Mouse (Mus musculus): ENCODE measurements around the gene C77080. TPM values are rescaled to one million over a fixed set of nuclear protein-coding genes. Genes with fewer than 3 reads are reported as not detected.

C77080 gene
- polyA plus RNA-seq, 1 experiment: 2.9 TPM

GRCm38 (mm10) chr4:129271991-129272755 lies 11.0 kb upstream of the C77080 start:
- TF ChIP-seq CTCF (IDR thresholded peaks at IDR 0.05; ENCODE audit: extremely low read depth, insufficient read depth, insufficient read length, insufficient replicate concordance): no peak
- TF ChIP-seq POLR2A (IDR thresholded peaks at IDR 0.05; ENCODE audit: low read depth, low read length): no peak
- Histone ChIP-seq H3K4me1 (ENCODE audit: control insufficient read depth, insufficient read depth, insufficient read length) (no peaks in the 10 kb centered on the region), H3K36me3 (ENCODE audit: control insufficient read depth, insufficient read depth, low read length) (no peaks in the 10 kb centered on the region), H3K4me3 (ENCODE audit: extremely low read depth, insufficient read depth, insufficient read length) (no peak overlapping the region), H3K27me3 (ENCODE audit: control insufficient read depth, insufficient read depth, low read length) (no peaks in the 10 kb centered on the region), H3K27ac (ENCODE audit: insufficient read depth, low read length) (no peak overlapping the region)
- no peak for DNase-seq (ENCODE audit: low read depth in 1 of 2, low spot score in 2 of 2)
- whole genome bisulfite sequencing: 26% methylated on average over 15 of the region's 15 CpGs

- 32% methylated on average over 1 of the region's 1 CpGs for WGBS
- no peak overlapping the region for H3K27ac ChIP-seq (ENCODE audit: insufficient read depth, low read length)
- no peak for DNase-seq (ENCODE audit: low read depth in 1 of 2, low spot score in 2 of 2)
- no peak overlapping the region for H3K4me3 ChIP-seq (ENCODE audit: extremely low read depth, insufficient read depth, insufficient read length)
- no peak for TF ChIP-seq POLR2A (IDR thresholded peaks at IDR 0.05; ENCODE audit: low read depth, low read length)
- H3K27me3 ChIP-seq (ENCODE audit: control insufficient read depth, insufficient read depth, low read length): no peaks in the 10 kb centered on the region
- no peaks in the 10 kb centered on the region for H3K36me3 ChIP-seq (ENCODE audit: control insufficient read depth, insufficient read depth, low read length)
- H3K4me1 ChIP-seq (ENCODE audit: control insufficient read depth, insufficient read depth, insufficient read length): peaks cover 3% of the 10 kb centered on the region; the same call in 1 of the 2 replicates
These were observed 7.5 kb upstream of the C77080 start for GRCm38 (mm10) chr4:129268698-129269097.

- Histone ChIP-seq H3K36me3 (ENCODE audit: control insufficient read depth, insufficient read depth, low read length) (no peaks in the 10 kb centered on the region), H3K27ac (ENCODE audit: insufficient read depth, low read length) (no peak overlapping the region), H3K4me1 (ENCODE audit: control insufficient read depth, insufficient read depth, insufficient read length) (peaks cover 10% of the 10 kb centered on the region; the same call in 1 of the 2 replicates), H3K27me3 (ENCODE audit: control insufficient read depth, insufficient read depth, low read length) (no peaks in the 10 kb centered on the region), H3K4me3 (ENCODE audit: extremely low read depth, insufficient read depth, insufficient read length) (no peak overlapping the region)
- DNase-seq (ENCODE audit: low read depth in 1 of 2, low spot score in 2 of 2): no peak
- 95% methylated on average over 5 of the region's 5 CpGs for WGBS
- no peak for TF ChIP-seq POLR2A (IDR thresholded peaks at IDR 0.05; ENCODE audit: low read depth, low read length)
- TF ChIP-seq CTCF (IDR thresholded peaks at IDR 0.05; ENCODE audit: extremely low read depth, insufficient read depth, insufficient read length, insufficient replicate concordance): no peak
These were observed 5.6 kb upstream of the C77080 start for GRCm38 (mm10) chr4:129266821-129267220.

- Histone ChIP-seq H3K4me1 (ENCODE audit: control insufficient read depth, insufficient read depth, insufficient read length) (peaks cover 10% of the 10 kb centered on the region; the same call in 1 of the 2 replicates), H3K36me3 (ENCODE audit: control insufficient read depth, insufficient read depth, low read length) (no peaks in the 10 kb centered on the region), H3K27ac (ENCODE audit: insufficient read depth, low read length) (no peak overlapping the region), H3K27me3 (ENCODE audit: control insufficient read depth, insufficient read depth, low read length) (no peaks in the 10 kb centered on the region), H3K4me3 (ENCODE audit: extremely low read depth, insufficient read depth, insufficient read length) (no peak overlapping the region)
- WGBS: 95% methylated on average over 4 of the region's 4 CpGs
- TF ChIP-seq POLR2A (IDR thresholded peaks at IDR 0.05; ENCODE audit: low read depth, low read length): no peak
- no peak for TF ChIP-seq CTCF (IDR thresholded peaks at IDR 0.05; ENCODE audit: extremely low read depth, insufficient read depth, insufficient read length, insufficient replicate concordance)
- no peak for DNase-seq (ENCODE audit: low read depth in 1 of 2, low spot score in 2 of 2)
These were observed 5.0 kb upstream of the C77080 start for GRCm38 (mm10) chr4:129266191-129266590.

GRCm38 (mm10) chr4:129263225-129264021 lies 2.2 kb upstream of the C77080 start:
- H3K27me3 ChIP-seq (ENCODE audit: control insufficient read depth, insufficient read depth, low read length): no peaks in the 10 kb centered on the region
- H3K27ac ChIP-seq (ENCODE audit: insufficient read depth, low read length): no peak overlapping the region
- H3K36me3 ChIP-seq (ENCODE audit: control insufficient read depth, insufficient read depth, low read length): no peaks in the 10 kb centered on the region
- H3K4me1 ChIP-seq (ENCODE audit: control insufficient read depth, insufficient read depth, insufficient read length): peaks cover 10% of the 10 kb centered on the region; the same call in 1 of the 2 replicates
- TF ChIP-seq POLR2A (IDR thresholded peaks at IDR 0.05; ENCODE audit: low read depth, low read length) (no peak), CTCF (IDR thresholded peaks at IDR 0.05; ENCODE audit: extremely low read depth, insufficient read depth, insufficient read length, insufficient replicate concordance) (no peak)
- 20% methylated on average over 19 of the region's 19 CpGs for WGBS
- peak in 1 of 2 experiments; percentile 28 for DNase-seq (ENCODE audit: low read depth in 1 of 2, low spot score in 2 of 2)
- no peak overlapping the region for H3K4me3 ChIP-seq (ENCODE audit: extremely low read depth, insufficient read depth, insufficient read length)

GRCm38 (mm10) chr4:129260678-129261077 lies 526 bp downstream of the C77080 start:
- Histone ChIP-seq H3K27me3 (ENCODE audit: control insufficient read depth, insufficient read depth, low read length) (no peaks in the 10 kb centered on the region), H3K4me1 (ENCODE audit: control insufficient read depth, insufficient read depth, insufficient read length) (peaks cover 14% of the 10 kb centered on the region; the same call in 1 of the 2 replicates), H3K36me3 (ENCODE audit: control insufficient read depth, insufficient read depth, low read length) (no peaks in the 10 kb centered on the region), H3K4me3 (ENCODE audit: extremely low read depth, insufficient read depth, insufficient read length) (no peak overlapping the region), H3K27ac (ENCODE audit: insufficient read depth, low read length) (no peak overlapping the region)
- 39% methylated on average over 6 of the region's 6 CpGs for WGBS
- DNase-seq (ENCODE audit: low read depth in 1 of 2, low spot score in 2 of 2): no peak
- no peak for TF ChIP-seq POLR2A (IDR thresholded peaks at IDR 0.05; ENCODE audit: low read depth, low read length)
- no peak for TF ChIP-seq CTCF (IDR thresholded peaks at IDR 0.05; ENCODE audit: extremely low read depth, insufficient read depth, insufficient read length, insufficient replicate concordance)

Measured in spleen, adult 2 months (tissue).